27 mouse cellular contexts compared by ENCODE assay signal in genomic region chr12:55620321-55620720, GRCm38 (mm10). TPM values are rescaled to one million over a fixed set of nuclear protein-coding genes. Genes with fewer than 3 reads are reported as not detected.
DNase-seq lines count a peak whose midpoint lies in the region; ATAC-seq and TF ChIP-seq lines count a peak whose summit lies in the region.
"Had no signal": no experiment of that assay in that cellular context is flagged by ENCODE, and none has a peak within 500 bp of the region (broad histone marks: within the 10 kb centered on the region; RNA-seq: fewer than 3 reads in every experiment).

No protein-coding gene starts in this region.

- H3K36me3 ChIP-seq in forebrain, embryonic 14.5 days (ENCODE audit: control insufficient read depth, insufficient read depth, low read length): no peaks in the 10 kb centered on the region
- H3K36me3 ChIP-seq in forebrain, embryonic 10.5 days (replicated peaks): no peaks in the 10 kb centered on the region
- no peaks in the 10 kb centered on the region for H3K36me3 ChIP-seq in embryonic facial prominence, embryonic 14.5 days (ENCODE audit: control insufficient read depth, insufficient read depth, low read length)
- H3K36me3 ChIP-seq: heart, embryonic 12.5 days had no signal

- 17% methylated on average over 2 of the region's 2 CpGs for WGBS in forebrain, embryonic 14.5 days
- 45% methylated on average over 2 of the region's 2 CpGs for WGBS in forebrain, embryonic 10.5 days
- 46% methylated on average over 2 of the region's 2 CpGs for WGBS in embryonic facial prominence, embryonic 14.5 days

- no peak overlapping the region for H3K27ac ChIP-seq in forebrain, embryonic 14.5 days (ENCODE audit: low read depth, low read length)
- H3K27ac ChIP-seq in forebrain, embryonic 10.5 days: no peak overlapping the region
- H3K27ac ChIP-seq in layer of hippocampus, adult 2 months: no peak overlapping the region
- no peak overlapping the region for H3K27ac ChIP-seq in embryonic facial prominence, embryonic 14.5 days (replicated peaks; ENCODE audit: low read depth, low read length)
- H3K27ac ChIP-seq: stomach, postnatal 0 days had no signal

- no peak overlapping the region for H3K4me3 ChIP-seq in forebrain, embryonic 14.5 days (ENCODE audit: low read depth, low read length)
- H3K4me3 ChIP-seq in forebrain, embryonic 10.5 days: no peak overlapping the region
- H3K4me3 ChIP-seq in layer of hippocampus, adult 2 months: no peak overlapping the region
- no peak overlapping the region for H3K4me3 ChIP-seq in embryonic facial prominence, embryonic 14.5 days (ENCODE audit: low read depth, low read length)
- H3K4me3 ChIP-seq: heart, embryonic 12.5 days had no signal

- no peak for DNase-seq in cerebellum, postnatal 4 days (ENCODE audit: low spot score in 2 of 2)
- DNase-seq in forebrain, embryonic 14.5 days (ENCODE audit: low spot score): peak; percentile 59
- no peak for DNase-seq in forebrain, embryonic 10.5 days (ENCODE audit: extremely low spot score, low spot score)
- DNase-seq in layer of hippocampus, adult 2 months (ENCODE audit: low spot score in 2 of 2): peak; percentile 23 to 41
- no peak for DNase-seq in layer of hippocampus, postnatal 25 days (ENCODE audit: extremely low spot score in 1 of 2, low spot score in 1 of 2)
- DNase-seq in embryonic facial prominence, embryonic 14.5 days (ENCODE audit: low spot score): peak; percentile 14
- no peak for DNase-seq in lung, postnatal 14 days
- DNase-seq: adrenal gland, postnatal 10 days; heart, adult 11 months; heart, postnatal 14 days; kidney, adult 9 months; kidney, postnatal 36 days; liver; lung, postnatal 10 days had no signal

- H3K4me2 ChIP-seq in forebrain, embryonic 14.5 days (ENCODE audit: low read length): no peak overlapping the region
- H3K4me2 ChIP-seq in embryonic facial prominence, embryonic 14.5 days (ENCODE audit: low read depth, low read length): no peak overlapping the region
- H3K4me2 ChIP-seq: heart, embryonic 12.5 days had no signal

- peaks cover 7% of the 10 kb centered on the region for H3K4me1 ChIP-seq in forebrain, embryonic 14.5 days (ENCODE audit: control insufficient read depth, insufficient read depth, low read length)
- H3K4me1 ChIP-seq in forebrain, embryonic 10.5 days: peaks cover 42% of the 10 kb centered on the region
- no peaks in the 10 kb centered on the region for H3K4me1 ChIP-seq in embryonic facial prominence, embryonic 14.5 days (ENCODE audit: control insufficient read depth, insufficient read depth, low read length)

- no peak overlapping the region for H3K9ac ChIP-seq in forebrain, embryonic 14.5 days (ENCODE audit: low read length)
- no peak overlapping the region for H3K9ac ChIP-seq in embryonic facial prominence, embryonic 14.5 days (ENCODE audit: low read depth, low read length)
- H3K9ac ChIP-seq: heart, embryonic 12.5 days had no signal

- peak; percentile 49; the same call in 1 of the 2 replicates for ATAC-seq in cerebellum, adult (ENCODE audit: insufficient number of reproducible peaks, low FRiP score, low TSS enrichment)
- ATAC-seq in forebrain, embryonic 14.5 days: peak; percentile 49; the same call in 1 of the 2 replicates
- no peak for ATAC-seq in embryonic facial prominence, embryonic 14.5 days (ENCODE audit: low read depth)
- ATAC-seq: activated CD4-positive, CD25-positive, alpha-beta regulatory T cell, adult 4 months; CD4-positive, CD25-positive, alpha-beta regulatory T cell, adult 4 months had no signal

- TF ChIP-seq CTCF in layer of hippocampus, adult 2 months (conservative IDR thresholded peaks at IDR 0.05): no peak

- H3K9me3 ChIP-seq in forebrain, embryonic 14.5 days (replicated peaks; ENCODE audit: control insufficient read depth, low read length): no peaks in the 10 kb centered on the region
- no peaks in the 10 kb centered on the region for H3K9me3 ChIP-seq in forebrain, embryonic 10.5 days
- H3K9me3 ChIP-seq in embryonic facial prominence, embryonic 14.5 days (ENCODE audit: control insufficient read depth, low read length): no peaks in the 10 kb centered on the region
- H3K9me3 ChIP-seq: heart, embryonic 12.5 days had no signal

- no peaks in the 10 kb centered on the region for H3K27me3 ChIP-seq in forebrain, embryonic 14.5 days (replicated peaks; ENCODE audit: control insufficient read depth, insufficient read depth, low read length)
- H3K27me3 ChIP-seq in forebrain, embryonic 10.5 days (ENCODE audit: poor library complexity, severe bottlenecking): no peaks in the 10 kb centered on the region
- no peaks in the 10 kb centered on the region for H3K27me3 ChIP-seq in embryonic facial prominence, embryonic 14.5 days (replicated peaks; ENCODE audit: control insufficient read depth, insufficient read depth, low read length)
- H3K27me3 ChIP-seq: heart, embryonic 12.5 days had no signal

RNA-seq across cellular contexts. Expression of gene Insm2, which starts 21.1 kb away (rescaled TPM):
- 1.9 and 2.3 TPM in 2 replicates for polyA plus RNA-seq in forebrain, embryonic 14.5 days (2014; fragmentation: Nextera tagmentation; extraction: Ambion mirVana)
- 0.30 and 0.38 TPM in 2 replicates for polyA plus RNA-seq in forebrain, embryonic 10.5 days (2016; fragmentation: Nextera tagmentation; extraction: Ambion mirVana)
- total RNA-seq in layer of hippocampus, adult 2 months (2021): under 1 TPM; 0.12 to 0.13 TPM
- total RNA-seq in layer of hippocampus, postnatal 25 days (2021): under 1 TPM in 1 of 2 experiments, not detected in 1; 0.15 TPM
- polyA plus RNA-seq in embryonic facial prominence, embryonic 14.5 days (2014; fragmentation: Nextera tagmentation; extraction: Ambion mirVana): 0.64 and 0.99 TPM in 2 replicates
- total RNA-seq: ES-E14; gastrocnemius, adult 8-10 months; heart, postnatal 14 days; megakaryocyte, adult 5-6 weeks had no signal
- polyA plus RNA-seq: liver, embryonic 16.5 days had no signal

RNA-seq across cellular contexts. Expression of gene Aldoart2, which starts 55.3 kb away (rescaled TPM):
- polyA plus RNA-seq in forebrain, embryonic 14.5 days (2014; fragmentation: Nextera tagmentation; extraction: Ambion mirVana): not detected in 2 replicates
- not detected in 2 replicates for polyA plus RNA-seq in forebrain, embryonic 10.5 days (2016; fragmentation: Nextera tagmentation; extraction: Ambion mirVana)
- total RNA-seq in layer of hippocampus, adult 2 months (2021): not detected
- total RNA-seq in layer of hippocampus, postnatal 25 days (2021): under 1 TPM in 1 of 2 experiments, not detected in 1; 0.32 TPM
- polyA plus RNA-seq in embryonic facial prominence, embryonic 14.5 days (2014; fragmentation: Nextera tagmentation; extraction: Ambion mirVana): not detected in 2 replicates
- total RNA-seq: adrenal gland, postnatal 10 days; heart, postnatal 14 days; left cerebral cortex, postnatal 36 days; megakaryocyte, adult 5-6 weeks had no signal
- polyA plus RNA-seq: cortical plate, adult 2 months; frontal cortex, adult 2 months; heart, embryonic 12.5 days; intestine, embryonic 14.5 days; liver, embryonic 16.5 days; stomach, postnatal 0 days had no signal

Comparison
In these comparisons a context has a peak if more than half of its experiments do, and no peak if none do; other contexts are left out.
1. DNase-seq: peak in forebrain, embryonic 14.5 days (single experiment), layer of hippocampus, adult 2 months (2 of 2) and embryonic facial prominence, embryonic 14.5 days (single experiment); none in cerebellum, postnatal 4 days (0 of 2), forebrain, embryonic 10.5 days (single experiment), layer of hippocampus, postnatal 25 days (0 of 2) and lung, postnatal 14 days (single experiment).